Mouse (Mus musculus) thymus, postnatal 36 days (tissue): ENCODE measurements around the gene Hspb2.

Experiments used
- DNase-seq, 2 experiments: peaks; one replicate each; pipeline ENCODE4 v3.0.0; 2022; ENCODE audit warnings: mixed read lengths in 2 of 2

Hspb2 gene

DNA sequence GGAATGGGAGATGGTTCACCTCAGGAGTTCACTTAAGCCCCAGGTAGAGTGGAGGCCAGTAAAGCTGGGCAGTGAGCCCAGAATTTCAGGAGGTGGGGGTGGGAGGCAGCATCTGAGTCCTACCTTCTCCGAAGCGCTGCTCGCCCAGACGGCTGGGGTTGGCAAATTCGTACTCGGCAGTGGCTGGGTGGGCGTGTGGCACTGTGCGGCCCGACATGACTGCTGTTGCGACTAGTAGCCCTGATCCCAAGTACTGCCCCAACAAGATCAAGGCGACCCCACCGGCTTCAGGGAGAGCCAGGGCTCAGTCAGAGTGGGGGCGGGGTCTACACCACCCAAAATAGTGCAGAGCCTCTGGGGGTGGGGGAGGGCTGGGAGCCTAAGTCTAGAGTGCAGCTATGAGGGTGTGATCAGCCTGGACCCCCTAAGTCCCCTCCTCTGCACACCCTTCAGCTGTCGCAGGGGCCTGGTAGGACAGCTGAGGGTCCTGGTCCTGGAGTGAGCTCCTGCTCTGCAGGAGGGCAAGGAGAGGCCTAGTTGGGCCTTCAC, at the start of gene Hspb2:
Gene Hspb2, minus strand, starts transcription at position 301 of the 549 bp plus-strand sequence.
- no peak for DNase-seq

- DNase-seq, result peak; percentile 41 to 50
Observed at GRCm38 (mm10) chr9:50800985-50801384, 48.8 kb upstream of the Hspb2 start.

DNA sequence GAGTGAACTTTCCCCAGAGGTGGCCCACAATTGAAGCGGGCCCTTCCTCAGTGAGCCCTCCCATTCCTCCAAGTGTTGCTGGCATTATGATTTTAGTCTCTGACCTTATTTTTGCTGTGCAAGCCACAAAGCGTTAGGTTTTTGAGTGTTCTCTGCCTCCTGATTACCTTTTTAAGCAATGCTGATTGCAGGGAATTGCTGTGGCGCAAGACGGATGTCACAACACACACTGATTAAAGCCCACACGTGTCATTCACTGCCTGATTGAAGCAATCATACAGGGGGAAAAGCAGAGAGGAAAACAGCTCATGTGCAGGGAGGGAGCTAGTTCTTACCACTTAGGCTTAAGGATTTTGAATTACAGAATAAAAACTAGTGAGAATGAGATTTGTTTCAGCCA, 46.2 kb upstream of the Hspb2 start:
- DNase-seq, result no peak

DNA sequence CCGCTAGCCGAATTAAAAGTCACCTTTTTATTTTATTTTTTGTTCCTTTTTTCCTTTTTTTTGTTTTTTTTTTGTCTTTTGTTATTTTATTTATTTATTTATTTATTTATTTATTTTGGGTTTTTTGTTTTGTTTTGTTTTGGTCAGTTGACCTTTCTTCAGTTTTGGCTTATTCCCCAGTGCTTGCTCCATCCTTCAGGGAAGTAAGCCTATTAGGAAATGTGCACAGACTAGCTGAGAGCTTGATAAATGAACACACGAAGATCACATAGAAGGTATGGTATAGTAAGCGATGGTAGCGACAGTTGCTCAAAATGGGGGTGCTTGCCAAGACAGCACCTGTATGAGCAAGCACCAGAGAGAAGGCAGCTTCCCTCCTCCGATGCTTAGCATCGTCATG, 45.5 kb upstream of the Hspb2 start:
- no peak for DNase-seq

- DNase-seq, result no peak
Observed at GRCm38 (mm10) chr9:50796776-50797175, 44.6 kb upstream of the Hspb2 start.

GRCm38 (mm10) chr9:50795266-50795665, 43.1 kb upstream of the Hspb2 start:
- no peak for DNase-seq

DNA sequence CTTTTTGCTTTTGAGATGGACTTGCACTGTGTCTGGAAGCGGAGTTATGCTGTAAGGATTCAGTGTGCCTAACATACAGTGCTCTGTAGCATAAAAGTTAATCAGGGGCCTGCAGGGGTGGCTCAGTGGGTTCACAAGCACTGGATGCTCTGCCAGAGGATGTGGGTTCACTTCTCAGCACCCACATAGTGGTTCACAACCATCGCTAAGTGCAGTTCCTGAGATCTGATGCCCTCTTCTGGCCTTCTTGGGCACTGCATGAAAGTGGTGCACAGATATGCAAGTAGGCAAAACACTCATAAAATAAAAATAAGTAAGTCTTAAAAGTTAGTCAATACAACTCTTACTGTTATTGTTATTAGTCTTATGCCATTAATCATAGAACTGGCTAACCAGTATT, 30.0 kb upstream of the Hspb2 start:
- DNase-seq, result peak; percentile 62

DNA sequence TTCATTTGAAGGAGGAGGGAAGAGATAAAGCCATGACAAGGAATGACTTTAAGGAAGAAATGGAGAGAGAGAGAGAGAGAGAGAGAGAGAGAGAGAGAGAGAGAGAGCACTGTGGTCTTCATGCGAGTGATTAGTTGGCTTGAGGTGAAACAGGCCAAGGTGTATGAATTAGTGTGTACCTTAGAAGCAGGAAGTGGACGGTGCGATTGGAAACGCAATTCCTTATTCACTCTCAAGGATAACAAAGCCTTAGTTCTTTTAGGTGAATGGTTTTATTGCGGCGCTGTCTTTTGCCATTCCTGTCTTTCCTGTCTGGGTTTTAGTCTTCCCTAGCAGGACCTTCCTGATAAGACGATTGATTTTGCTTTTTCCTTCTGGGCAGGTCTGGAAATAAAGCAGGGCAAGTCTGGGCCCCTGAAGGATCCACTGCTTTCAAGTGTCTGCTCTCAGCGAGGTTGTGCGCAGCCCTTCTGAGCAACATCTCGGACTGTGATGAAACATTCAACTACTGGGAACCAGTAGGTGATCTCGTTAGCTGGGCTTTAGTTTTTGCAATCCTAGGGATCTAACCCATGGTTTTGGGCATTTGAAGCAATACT, 24.1 kb upstream of the Hspb2 start:
- DNase-seq, result no peak

GRCm38 (mm10) chr9:50775662-50776126, 23.5 kb upstream of the Hspb2 start:
- no peak for DNase-seq

GRCm38 (mm10) chr9:50774991-50775612, 22.9 kb upstream of the Hspb2 start, which contains the start of the genes Alg9 and 1110032A03Rik:
Gene Alg9 (plus strand): TSS chr9:50775019.
Gene 1110032A03Rik (minus strand): TSS chr9:50775520.
- DNase-seq, result peak; percentile 87 to 89

DNA sequence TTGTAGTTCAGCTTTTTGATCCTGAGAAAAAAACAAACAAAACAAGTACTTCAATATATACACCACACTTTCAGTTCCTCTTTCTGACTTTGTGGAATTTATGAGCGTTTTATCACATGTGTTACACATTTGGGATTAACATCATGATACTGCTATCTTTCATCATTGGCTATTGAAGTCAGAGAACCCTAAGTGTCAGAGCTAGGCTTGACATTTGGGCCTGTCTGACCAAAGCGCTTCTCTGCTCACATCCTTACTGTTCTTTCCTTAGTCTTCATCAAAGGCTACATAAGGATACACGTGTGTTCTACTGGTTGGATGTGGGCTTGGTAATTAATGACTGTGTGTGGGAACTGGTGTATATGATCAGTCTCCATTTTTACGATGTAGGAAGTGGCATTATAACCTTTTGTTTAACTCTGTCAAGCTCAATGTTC, 21.9 kb upstream of the Hspb2 start:
- DNase-seq, result no peak

DNA sequence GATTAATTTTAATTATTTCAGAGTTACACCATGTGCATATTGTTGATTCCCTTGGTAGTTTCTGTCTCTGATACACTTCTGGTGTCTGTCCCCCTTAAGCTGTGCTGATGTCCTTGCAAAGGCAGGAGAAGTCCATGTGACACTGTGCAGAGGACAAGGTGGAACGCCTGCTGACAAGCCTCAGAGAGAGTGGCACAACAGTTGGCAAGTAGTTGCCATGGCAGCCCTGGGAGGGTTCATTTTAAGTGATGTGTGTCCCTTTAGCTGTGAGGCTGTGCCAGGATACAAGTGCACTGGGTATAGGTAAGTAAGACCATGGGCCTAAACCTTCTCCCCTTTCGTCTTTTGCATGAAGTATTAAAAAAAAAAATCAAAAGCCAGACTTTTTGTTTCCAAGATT, 17.9 kb upstream of the Hspb2 start:
- DNase-seq, result no peak

DNA sequence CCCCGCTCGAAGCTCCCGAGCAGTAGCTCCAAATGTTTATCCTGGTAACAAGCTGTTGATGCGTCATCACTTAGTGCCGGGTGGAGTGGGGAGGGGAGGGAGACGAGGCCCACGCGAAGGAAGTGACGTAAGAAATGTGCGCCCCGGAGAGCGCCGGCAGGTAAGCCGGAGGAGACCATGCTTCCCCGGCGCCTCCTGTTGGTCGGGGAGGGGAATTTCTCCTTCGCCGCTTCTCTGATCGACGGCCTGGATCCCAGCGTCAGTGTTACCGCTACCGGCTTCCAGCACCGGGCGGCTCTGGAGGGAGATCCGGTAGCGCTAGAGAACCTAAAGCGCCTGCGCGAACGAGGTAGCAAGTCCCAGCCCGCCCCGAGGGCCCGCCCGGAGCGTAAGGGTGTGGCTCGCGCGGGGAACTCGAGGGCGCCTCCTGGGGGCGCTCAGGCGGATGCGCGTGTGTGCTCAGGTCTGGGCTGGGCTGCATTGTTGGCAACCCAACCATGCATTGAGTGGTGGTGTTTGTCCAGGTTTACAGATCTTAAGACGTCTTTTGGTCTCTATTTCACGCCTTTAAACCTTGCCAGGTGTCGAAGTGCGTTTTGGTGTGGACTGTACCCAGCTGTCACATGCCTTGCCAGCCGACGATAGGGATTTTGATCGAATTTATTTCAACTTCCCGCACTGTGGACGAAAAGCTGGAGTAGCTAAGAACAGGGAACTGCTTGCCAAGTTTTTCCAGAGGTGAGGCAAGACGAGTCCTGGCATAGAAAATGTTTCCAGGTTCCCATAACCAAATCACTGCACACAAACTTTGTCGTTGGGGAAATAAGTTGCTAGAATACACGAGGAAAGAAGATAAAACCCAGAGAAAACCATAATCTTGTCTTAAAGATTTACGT, 16.2 kb upstream of the Hspb2 start, which contains the start of gene Fdxacb1:
Gene Fdxacb1, plus strand, starts transcription at position 130 of the 896 bp plus-strand sequence.
- peak; percentile 97 to 98 for DNase-seq

DNA sequence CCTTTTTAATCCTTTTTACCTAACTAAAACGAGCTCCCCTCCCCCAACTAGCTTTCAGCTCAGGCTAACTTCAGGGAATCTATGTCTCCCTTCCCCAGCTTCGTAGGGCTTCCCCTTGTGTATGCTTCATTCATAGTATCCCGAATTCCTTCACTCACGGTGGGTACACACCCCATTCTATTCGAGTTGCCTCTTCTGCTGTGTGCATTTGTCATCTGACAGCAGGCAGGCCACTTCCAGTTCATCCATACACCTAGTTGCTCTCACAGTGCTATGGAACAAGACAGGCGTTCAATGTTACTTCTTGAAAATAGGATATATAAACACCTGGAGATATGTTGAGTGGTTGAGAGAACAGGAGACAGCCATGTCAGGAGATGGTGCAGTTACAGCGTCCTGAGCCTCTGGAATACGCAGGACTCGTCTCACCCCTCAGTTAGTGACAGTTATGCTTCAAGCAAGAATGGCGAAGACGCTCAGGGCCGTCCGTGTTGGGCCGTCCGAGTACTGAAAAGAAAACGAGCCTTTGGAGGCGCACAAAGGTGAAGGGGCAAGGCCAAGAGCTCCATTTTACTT, 15.5 kb upstream of the Hspb2 start:
- no peak for DNase-seq

DNA sequence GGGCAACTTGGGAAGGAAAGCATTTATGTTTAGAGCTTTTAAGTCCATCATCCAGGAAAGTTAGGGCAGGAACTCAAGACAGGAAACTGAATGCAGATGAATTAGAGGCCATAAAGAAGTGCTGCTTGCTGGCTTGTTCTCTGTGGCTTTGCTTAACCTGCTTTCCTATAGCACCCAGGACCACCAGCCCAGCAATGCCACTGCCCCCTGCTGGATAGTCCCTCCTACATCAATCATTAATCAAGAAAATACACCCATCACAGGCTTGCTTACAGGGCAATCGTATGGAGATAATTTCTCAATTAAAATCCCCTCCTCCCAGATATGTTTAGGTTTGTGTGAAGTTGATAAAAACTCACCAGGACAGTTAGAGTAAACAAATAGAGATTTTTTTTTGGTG, 11.2 kb upstream of the Hspb2 start:
- no peak for DNase-seq

DNA sequence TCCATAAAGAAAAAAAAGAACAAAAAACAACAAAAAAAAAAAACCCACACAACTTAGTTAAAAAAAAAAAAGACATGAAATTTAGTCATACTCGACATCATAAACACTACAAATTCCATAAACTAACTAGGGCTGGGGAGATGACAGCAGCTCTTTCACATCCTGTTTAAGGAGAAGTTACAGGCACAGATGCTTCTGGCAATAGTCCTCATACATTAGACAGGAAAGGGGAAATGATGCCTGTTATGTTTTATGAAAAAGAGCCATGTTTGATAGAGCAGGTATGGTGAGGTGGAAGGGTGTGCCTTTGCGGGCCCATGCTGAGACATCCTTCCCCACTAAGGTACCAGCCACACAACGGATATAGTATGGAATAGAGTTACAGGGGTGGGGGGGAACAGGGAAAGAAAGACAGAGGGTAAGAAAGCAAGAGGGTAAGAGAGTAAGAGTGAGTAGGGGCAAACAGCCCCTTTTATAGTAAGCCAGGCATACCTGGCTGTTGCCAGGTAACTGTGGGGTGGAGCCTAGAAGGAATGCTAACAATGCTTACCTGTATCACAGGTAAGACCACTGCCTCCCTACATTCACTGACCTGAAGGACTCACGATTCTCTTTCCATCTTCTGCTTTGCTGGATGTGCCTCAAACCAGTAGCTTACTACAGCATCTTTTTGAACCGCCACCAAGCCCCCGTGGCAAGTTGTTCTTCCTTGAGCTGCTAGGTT, 9.5 kb upstream of the Hspb2 start:
- no peak for DNase-seq

GRCm38 (mm10) chr9:50756711-50757110, 4.6 kb upstream of the Hspb2 start:
- no peak for DNase-seq

- no peak for DNase-seq
Observed at GRCm38 (mm10) chr9:50753947-50754346, 1.8 kb upstream of the Hspb2 start.

DNA sequence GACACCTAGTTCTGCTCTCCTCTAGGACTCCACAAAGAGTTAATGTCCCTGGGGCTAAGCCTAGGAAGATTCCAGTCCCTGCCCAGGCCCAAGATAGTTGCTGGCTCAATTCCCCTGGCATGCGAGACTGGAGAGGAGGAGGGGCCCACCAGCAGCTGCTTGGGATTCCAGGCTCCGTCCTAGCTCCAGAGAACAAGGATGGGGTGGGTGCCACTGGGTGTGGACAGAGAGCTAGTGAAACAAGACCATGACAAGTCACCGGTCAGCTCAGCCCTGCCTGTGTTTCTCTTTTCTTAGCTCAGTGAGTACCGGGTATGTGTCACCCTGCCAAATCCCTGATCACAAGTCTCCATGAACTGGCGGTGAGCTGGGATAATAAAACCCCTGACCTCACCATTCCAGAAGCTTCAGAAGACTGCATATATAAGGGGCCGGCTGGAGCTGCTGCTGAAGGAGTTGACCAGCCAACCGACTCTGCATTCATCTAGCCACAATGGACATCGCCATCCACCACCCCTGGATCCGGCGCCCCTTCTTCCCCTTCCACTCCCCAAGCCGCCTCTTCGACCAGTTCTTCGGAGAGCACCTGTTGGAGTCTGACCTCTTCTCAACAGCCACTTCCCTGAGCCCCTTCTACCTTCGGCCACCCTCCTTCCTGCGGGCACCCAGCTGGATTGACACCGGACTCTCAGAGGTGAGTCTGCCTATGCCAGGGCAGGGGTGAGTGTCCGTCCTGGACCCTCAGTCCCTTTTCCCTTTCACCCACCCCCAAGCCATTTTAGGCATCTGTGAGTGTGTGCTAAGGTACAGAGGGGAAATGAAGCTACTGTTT, 846 bp upstream of the Hspb2 start:
- DNase-seq, result no peak

DNA sequence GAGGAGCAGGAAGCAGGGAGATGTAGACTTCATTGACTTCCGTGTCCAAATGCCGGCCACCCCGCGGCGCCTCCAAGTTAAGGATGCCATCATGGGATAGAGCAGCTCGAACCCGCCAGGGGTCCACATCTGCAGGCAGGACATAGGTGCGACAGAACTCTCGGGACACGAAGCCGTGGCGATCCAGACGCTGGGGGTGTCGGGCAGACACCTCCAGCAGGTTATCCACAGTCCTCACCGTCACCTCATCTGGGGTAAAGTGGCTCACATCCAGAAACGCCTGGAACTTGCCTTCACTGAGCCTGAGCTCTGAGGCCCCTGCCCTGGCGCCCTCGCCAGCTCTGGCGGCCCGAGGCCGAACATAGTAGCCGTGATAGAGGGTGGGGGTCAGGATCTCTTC, 831 bp downstream of the Hspb2 start, which contains the start of gene Cryab:
Gene Cryab, plus strand, starts transcription at position 3 of the 400 bp plus-strand sequence.
- DNase-seq, result no peak

GRCm38 (mm10) chr9:50750706-50751105, 1.4 kb downstream of the Hspb2 start:
- no peak for DNase-seq
